Comparison of ENCODE assay signal across 8 mouse cellular contexts in genomic region chr8:70754871-70755660, GRCm38 (mm10). TPM values are rescaled to one million over a fixed set of nuclear protein-coding genes. Genes with fewer than 3 reads are reported as not detected.
DNase-seq lines count a peak whose midpoint lies in the region; ATAC-seq and TF ChIP-seq lines count a peak whose summit lies in the region.

No protein-coding gene starts in this region.

- peaks cover 21% of the 10 kb centered on the region for H3K4me1 ChIP-seq in testis, adult 2 months (ENCODE audit: control insufficient read depth, insufficient read depth, low read length)
- H3K4me1 ChIP-seq in brown adipose tissue, adult 24 weeks (ENCODE audit: control insufficient read depth, insufficient read depth, insufficient read length, low read length) = peaks cover 13% of the 10 kb centered on the region
- H3K4me1 ChIP-seq in forebrain, embryonic 16.5 days (replicated peaks; ENCODE audit: control insufficient read depth, insufficient read depth, low read length) = peaks cover 45% of the 10 kb centered on the region
- H3K4me1 ChIP-seq in intestine, postnatal 0 days (replicated peaks; ENCODE audit: control insufficient read depth, insufficient read depth, low read length) = peaks cover 5% of the 10 kb centered on the region
- peaks cover 21% of the 10 kb centered on the region for H3K4me1 ChIP-seq in limb, embryonic 14.5 days (ENCODE audit: control insufficient read depth, insufficient read depth, low read length)

- H3K9ac ChIP-seq in forebrain, embryonic 16.5 days (replicated peaks; ENCODE audit: low read depth, low read length) = peak overlapping the region; percentile 77
- peak overlapping the region; percentile 63 for H3K9ac ChIP-seq in intestine, postnatal 0 days (ENCODE audit: low read depth, low read length)
- peak overlapping the region; percentile 81 for H3K9ac ChIP-seq in limb, embryonic 14.5 days (ENCODE audit: low read depth, low read length, severe bottlenecking)

- DNase-seq in testis, postnatal 14 days (ENCODE audit: low spot score) = no peak
- no peak for DNase-seq in limb, embryonic 14.5 days (ENCODE audit: low spot score)
- DNase-seq in naive thymus-derived CD4-positive, alpha-beta T cell, adult 2 months (ENCODE audit: low read depth) = peak; percentile 71
- no peak for DNase-seq in urinary bladder, postnatal 36 days (ENCODE audit: low spot score in 2 of 2)

- no peak; the same call in 1 of the 2 replicates for TF ChIP-seq POLR2A in testis, adult 2 months (IDR thresholded peaks at IDR 0.05; ENCODE audit: control insufficient read depth, low read depth, low read length)
- no peak for TF ChIP-seq POLR2A in limb, embryonic 14.5 days (IDR thresholded peaks at IDR 0.05; ENCODE audit: borderline replicate concordance, extremely low read depth, insufficient read depth, insufficient read length)

- H3K27me3 ChIP-seq in testis, adult 2 months (ENCODE audit: control insufficient read depth, insufficient read depth, low read length) = no peaks in the 10 kb centered on the region
- H3K27me3 ChIP-seq in forebrain, embryonic 16.5 days (replicated peaks; ENCODE audit: control insufficient read depth, insufficient read depth, low read length) = no peaks in the 10 kb centered on the region
- H3K27me3 ChIP-seq in intestine, postnatal 0 days (replicated peaks; ENCODE audit: control insufficient read depth, insufficient read depth, low read length) = no peaks in the 10 kb centered on the region
- H3K27me3 ChIP-seq in limb, embryonic 14.5 days (ENCODE audit: control insufficient read depth, insufficient read depth, low read length) = no peaks in the 10 kb centered on the region

- WGBS in forebrain, embryonic 16.5 days = 10% methylated on average over 50 of the region's 50 CpGs
- WGBS in intestine, postnatal 0 days = 10% methylated on average over 47 of the region's 50 CpGs
- WGBS in limb, embryonic 14.5 days = 12% methylated on average over 50 of the region's 50 CpGs

- TF ChIP-seq CTCF in testis, adult 2 months (IDR thresholded peaks at IDR 0.05; ENCODE audit: control insufficient read depth, insufficient read depth, insufficient replicate concordance, low read depth, low read length) = no peak
- TF ChIP-seq CTCF in intestine, postnatal 0 days (IDR thresholded peaks at IDR 0.05; ENCODE audit: low read depth) = 0 out of 2 replicates have a peak, but pooled peaks have one; percentile 1

- H3K36me3 ChIP-seq in testis, adult 2 months (ENCODE audit: control insufficient read depth, insufficient read depth, low read length) = no peaks in the 10 kb centered on the region
- peaks cover 7% of the 10 kb centered on the region; the same call in 1 of the 2 replicates for H3K36me3 ChIP-seq in forebrain, embryonic 16.5 days (ENCODE audit: control insufficient read depth, insufficient read depth)
- peaks cover 25% of the 10 kb centered on the region for H3K36me3 ChIP-seq in intestine, postnatal 0 days (ENCODE audit: control insufficient read depth, insufficient read depth)
- H3K36me3 ChIP-seq in limb, embryonic 14.5 days (ENCODE audit: control insufficient read depth, insufficient read depth, low read length) = peaks cover 23% of the 10 kb centered on the region

- H3K27ac ChIP-seq in testis, adult 2 months (ENCODE audit: control insufficient read depth, insufficient read depth, low read depth, low read length) = peak overlapping the region; percentile 68
- H3K27ac ChIP-seq in brown adipose tissue, adult 24 weeks (replicated peaks; ENCODE audit: low read depth, low read length) = peak overlapping the region; percentile 25; the same call in 1 of the 2 replicates
- peak overlapping the region; percentile 71 for H3K27ac ChIP-seq in forebrain, embryonic 16.5 days (ENCODE audit: low read length)
- H3K27ac ChIP-seq in intestine, postnatal 0 days (ENCODE audit: low read depth, low read length) = peak overlapping the region; percentile 35; the same call in 1 of the 2 replicates
- peak overlapping the region; percentile 68 for H3K27ac ChIP-seq in limb, embryonic 14.5 days (replicated peaks; ENCODE audit: low read depth, low read length)

- peak overlapping the region; percentile 76 for H3K4me2 ChIP-seq in forebrain, embryonic 16.5 days (ENCODE audit: low read length)
- peak overlapping the region; percentile 97 for H3K4me2 ChIP-seq in intestine, postnatal 0 days (replicated peaks; ENCODE audit: low read depth)
- H3K4me2 ChIP-seq in limb, embryonic 14.5 days (replicated peaks; ENCODE audit: low read depth, low read length, severe bottlenecking) = peak overlapping the region; percentile 96

- peak; percentile 39 for ATAC-seq in forebrain, embryonic 16.5 days
- ATAC-seq in intestine, postnatal 0 days = peak; percentile 41
- ATAC-seq in limb, embryonic 14.5 days (ENCODE audit: low FRiP score, low read depth) = peak; percentile 23

- no peaks in the 10 kb centered on the region for H3K9me3 ChIP-seq in forebrain, embryonic 16.5 days (ENCODE audit: control insufficient read depth, low read length)
- H3K9me3 ChIP-seq in intestine, postnatal 0 days (ENCODE audit: control insufficient read depth) = no peaks in the 10 kb centered on the region
- H3K9me3 ChIP-seq in limb, embryonic 14.5 days (ENCODE audit: control insufficient read depth, low read length) = no peaks in the 10 kb centered on the region

- peak overlapping the region; percentile 81 for H3K4me3 ChIP-seq in testis, adult 2 months (ENCODE audit: control insufficient read depth, low read depth, low read length)
- peak overlapping the region; percentile 69 for H3K4me3 ChIP-seq in brown adipose tissue, adult 24 weeks (ENCODE audit: insufficient read depth, low read depth, low read length)
- H3K4me3 ChIP-seq in forebrain, embryonic 16.5 days (replicated peaks; ENCODE audit: low read length) = peak overlapping the region; percentile 56
- H3K4me3 ChIP-seq in intestine, postnatal 0 days (ENCODE audit: low read depth, low read length) = peak overlapping the region; percentile 80
- H3K4me3 ChIP-seq in limb, embryonic 14.5 days (replicated peaks; ENCODE audit: low read length) = peak overlapping the region; percentile 77

RNA-seq across cellular contexts. Expression of gene Rab3a, which starts 0.6 kb away (rescaled TPM):
- polyA plus RNA-seq in testis, adult 2 months (2012; rRNA removed) = 7.9 and 8.2 TPM in 2 replicates
- 18.1 and 21.3 TPM in 2 replicates for polyA plus RNA-seq in brown adipose tissue, adult 24 weeks (2012; ENCODE audit: insufficient read depth, insufficient read length, missing spikeins)
- polyA plus RNA-seq in forebrain, embryonic 16.5 days (2015; fragmentation: Nextera tagmentation; extraction: Ambion mirVana) = 350 and 395 TPM in 2 replicates
- polyA plus RNA-seq in intestine, postnatal 0 days (2015; fragmentation: Nextera tagmentation; extraction: Ambion mirVana) = 18.8 and 19.5 TPM in 2 replicates
- 27.2 and 36.6 TPM in 2 replicates for polyA plus RNA-seq in limb, embryonic 14.5 days (2012; rRNA removed)
- polyA plus RNA-seq in limb, embryonic 14.5 days (2014; fragmentation: Nextera tagmentation; extraction: Ambion mirVana) = 19.8 and 20.1 TPM in 2 replicates

RNA-seq across cellular contexts. Expression of gene Mpv17l2, which starts 5.7 kb away (rescaled TPM):
- 13.5 and 14.4 TPM in 2 replicates for polyA plus RNA-seq in testis, adult 2 months (2012; rRNA removed)
- polyA plus RNA-seq in brown adipose tissue, adult 24 weeks (2012; ENCODE audit: insufficient read depth, insufficient read length, missing spikeins) = 74.5 and 79.8 TPM in 2 replicates
- polyA plus RNA-seq in forebrain, embryonic 16.5 days (2015; fragmentation: Nextera tagmentation; extraction: Ambion mirVana) = 49.3 and 49.8 TPM in 2 replicates
- 76.3 and 80.6 TPM in 2 replicates for polyA plus RNA-seq in intestine, postnatal 0 days (2015; fragmentation: Nextera tagmentation; extraction: Ambion mirVana)
- 27.7 and 41.6 TPM in 2 replicates for polyA plus RNA-seq in limb, embryonic 14.5 days (2012; rRNA removed)
- 36.0 and 40.3 TPM in 2 replicates for polyA plus RNA-seq in limb, embryonic 14.5 days (2014; fragmentation: Nextera tagmentation; extraction: Ambion mirVana)

RNA-seq across cellular contexts. Expression of gene Pik3r2, which starts 21.4 kb away (rescaled TPM):
- polyA plus RNA-seq in testis, adult 2 months (2012; rRNA removed) = 25.1 and 30.8 TPM in 2 replicates
- 9.8 and 11.3 TPM in 2 replicates for polyA plus RNA-seq in brown adipose tissue, adult 24 weeks (2012; ENCODE audit: insufficient read depth, insufficient read length, missing spikeins)
- polyA plus RNA-seq in forebrain, embryonic 16.5 days (2015; fragmentation: Nextera tagmentation; extraction: Ambion mirVana) = 145 and 149 TPM in 2 replicates
- polyA plus RNA-seq in intestine, postnatal 0 days (2015; fragmentation: Nextera tagmentation; extraction: Ambion mirVana) = 37.4 and 41.0 TPM in 2 replicates
- polyA plus RNA-seq in limb, embryonic 14.5 days (2012; rRNA removed) = 111 and 137 TPM in 2 replicates
- 73.5 and 74.7 TPM in 2 replicates for polyA plus RNA-seq in limb, embryonic 14.5 days (2014; fragmentation: Nextera tagmentation; extraction: Ambion mirVana)

RNA-seq across cellular contexts. Expression of gene Pde4c, which starts 31.5 kb away (rescaled TPM):
- polyA plus RNA-seq in testis, adult 2 months (2012; rRNA removed) = 1.1 TPM in 2 replicates
- polyA plus RNA-seq in brown adipose tissue, adult 24 weeks (2012; ENCODE audit: insufficient read depth, insufficient read length, missing spikeins) = 0.36 and 1.7 TPM in 2 replicates
- 0.12 and 0.54 TPM in 2 replicates for polyA plus RNA-seq in forebrain, embryonic 16.5 days (2015; fragmentation: Nextera tagmentation; extraction: Ambion mirVana)
- polyA plus RNA-seq in intestine, postnatal 0 days (2015; fragmentation: Nextera tagmentation; extraction: Ambion mirVana) = 0.21 and 0.31 TPM in 2 replicates
- 0.38 TPM in 2 replicates for polyA plus RNA-seq in limb, embryonic 14.5 days (2012; rRNA removed)
- not detected in 2 replicates for polyA plus RNA-seq in limb, embryonic 14.5 days (2014; fragmentation: Nextera tagmentation; extraction: Ambion mirVana)

RNA-seq across cellular contexts. Expression of gene Gm3336, which starts 36.7 kb away (rescaled TPM):
- polyA plus RNA-seq in testis, adult 2 months (2012; rRNA removed) = 0.86 and 0.91 TPM in 2 replicates
- polyA plus RNA-seq in brown adipose tissue, adult 24 weeks (2012; ENCODE audit: insufficient read depth, insufficient read length, missing spikeins) = not detected in 2 replicates
- not detected in 2 replicates for polyA plus RNA-seq in forebrain, embryonic 16.5 days (2015; fragmentation: Nextera tagmentation; extraction: Ambion mirVana)
- polyA plus RNA-seq in intestine, postnatal 0 days (2015; fragmentation: Nextera tagmentation; extraction: Ambion mirVana) = 2.8 TPM in 2 replicates
- not detected in 2 replicates for polyA plus RNA-seq in limb, embryonic 14.5 days (2012; rRNA removed)
- polyA plus RNA-seq in limb, embryonic 14.5 days (2014; fragmentation: Nextera tagmentation; extraction: Ambion mirVana) = not detected in 2 replicates
